Mouse (Mus musculus) gastrocnemius, postnatal 14 days (tissue): ENCODE results near the gene Tet1. TPM values are rescaled to one million over a fixed set of nuclear protein-coding genes. Genes with fewer than 3 reads are reported as not detected.
"Not testable (repeated sequence)": the region's sequence is repeated elsewhere in the genome, so short reads cannot be mapped to it uniquely, and the experiment has no call there.

Experiments
- DNase-seq: peaks from one replicate; pipeline ENCODE4 v3.0.0; 2021; ENCODE audit warnings: mixed read lengths
- intact Hi-C: fragments of 180-260 bp; cut with DNase I; formaldehyde crosslinking; loops from one replicate; pipeline ENCODE4 v1.15.1; 2025; ENCODE audit warnings: low total_unique reads
- total RNA-seq, 2 experiments: library from RNA; stranded (reverse); gene quantifications; 2 replicates each; pipeline ENCODE4 v1.2.3; 2021

The Tet1 gene
- total RNA-seq, 2 experiments from 2014 or later: 7.4 to 11.4 TPM

DNA sequence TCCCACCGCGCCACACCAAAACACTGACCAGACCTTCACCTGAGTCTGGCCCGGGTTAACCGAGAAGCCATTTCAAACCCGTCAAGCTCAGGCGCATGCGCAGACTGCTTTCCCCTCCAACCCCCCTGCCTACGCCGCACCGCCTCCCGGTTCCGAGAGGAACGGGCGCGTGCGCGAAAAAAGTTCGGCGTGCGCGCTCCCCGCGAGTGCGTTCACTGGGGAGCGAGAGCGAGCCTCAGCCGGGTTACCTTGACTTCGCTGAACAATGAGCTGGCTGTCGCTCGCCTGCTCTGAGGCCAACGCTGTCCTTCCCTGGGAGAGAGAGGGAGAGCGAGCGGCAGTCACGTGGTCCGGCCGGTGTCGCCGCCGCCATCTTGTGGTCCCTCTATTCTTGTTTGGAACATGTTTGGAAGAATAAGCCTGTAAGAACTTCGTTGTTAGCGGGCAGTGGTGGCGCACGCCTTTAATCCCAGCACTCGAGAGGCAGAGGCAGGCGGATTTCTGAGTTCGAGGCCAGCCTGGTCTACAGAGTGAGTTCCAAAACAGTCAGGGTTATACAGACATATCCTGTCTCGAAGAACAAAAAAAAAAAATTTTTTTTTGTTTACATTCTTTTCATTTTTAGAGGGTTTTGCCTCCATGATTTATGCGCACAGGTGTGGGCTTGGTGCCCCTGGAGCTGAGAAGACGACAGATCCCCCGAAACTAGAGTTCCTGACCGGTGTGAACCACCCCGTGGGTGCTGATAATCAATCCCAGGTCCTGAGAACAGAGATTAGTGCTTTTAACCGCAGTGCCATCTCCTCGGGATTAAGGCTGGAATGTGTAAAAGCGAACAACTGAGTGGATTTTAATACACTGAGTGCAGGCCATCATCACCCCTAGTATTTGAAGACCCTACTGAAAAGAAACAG, 116.4 kb downstream of the Tet1 start, which contains the start of gene Ccar1:
Gene Ccar1 (minus strand): TSS at position 110 of the 914 bp plus-strand sequence.
- intact Hi-C loops: no loop called here

DNA sequence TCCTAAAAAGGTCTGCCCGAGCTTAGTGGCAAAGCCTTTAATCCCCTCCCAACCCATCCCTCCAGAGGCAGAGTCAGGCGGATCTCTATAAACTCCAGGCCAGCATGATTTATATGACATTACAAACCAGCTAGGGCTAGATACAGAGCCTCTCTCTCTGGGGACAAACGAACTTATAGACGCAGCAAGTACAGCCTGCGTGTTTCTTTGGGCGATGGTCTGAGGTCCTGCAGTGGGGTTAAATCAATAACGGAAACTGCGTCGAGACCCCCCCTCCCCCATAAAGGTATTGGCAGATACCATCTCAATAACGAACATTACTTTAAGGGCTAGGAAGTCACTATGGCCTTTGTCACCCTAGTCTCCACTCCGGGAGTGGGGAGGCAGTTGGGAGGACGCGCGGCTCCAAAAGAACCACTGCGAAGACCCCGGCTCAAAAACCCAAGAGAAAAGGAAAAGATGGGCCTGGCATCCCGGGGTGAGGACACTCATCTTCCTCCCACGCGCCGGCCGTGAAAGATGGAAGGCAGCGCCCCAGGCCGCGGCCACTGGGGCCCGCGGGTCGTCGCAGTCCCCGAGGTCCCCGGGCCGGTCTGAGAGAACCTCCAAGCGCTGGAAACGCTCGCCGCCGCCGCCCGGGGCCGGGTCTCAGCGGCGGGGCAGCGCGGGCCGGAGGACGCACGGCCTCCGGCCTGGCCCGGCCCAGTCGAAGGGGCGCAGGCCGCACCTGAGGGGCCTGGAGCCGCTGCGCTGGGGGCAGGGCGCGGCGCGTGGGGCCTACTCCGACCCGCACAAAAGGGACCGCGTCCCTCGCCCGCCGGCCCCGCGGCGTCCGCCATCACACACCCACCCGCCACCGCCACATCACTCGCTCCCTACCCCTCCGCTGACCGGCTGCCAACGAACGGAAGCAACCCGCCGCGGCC, 117.3 kb downstream of the Tet1 start:
- intact Hi-C loops: no loop called here
- no peak for DNase-seq

More for the DNA sequence above, 116.4 kb downstream of the Tet1 start, which contains the start of gene Ccar1:
- peak; percentile 99 for DNase-seq

DNA sequence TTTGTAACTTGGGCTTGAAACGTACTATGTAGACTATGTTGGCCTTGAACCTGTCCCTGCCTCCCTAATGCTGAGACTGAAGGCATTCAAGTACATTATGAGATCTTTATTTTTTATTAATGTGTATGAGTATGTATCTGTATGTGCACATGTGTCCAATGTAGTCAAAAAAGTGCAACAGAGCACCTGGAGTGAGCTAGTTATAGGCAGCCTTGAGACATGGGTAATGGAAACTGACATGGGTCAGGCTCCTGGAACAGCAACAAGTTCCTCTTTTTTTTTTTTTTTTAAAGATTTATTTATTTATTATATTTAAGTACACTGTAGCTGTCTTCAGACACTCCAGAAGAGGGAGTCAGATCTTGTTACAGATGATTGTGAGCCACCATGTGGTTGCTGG, 127.0 kb downstream of the Tet1 start:
- intact Hi-C loops, DNase-seq: not testable (repeated sequence)

Other genes with a start within 250 kb of the Tet1 start
- gene Stox1, start 182.9 kb downstream of the Tet1 start, total RNA-seq: under 1 TPM; 0.49 to 0.82 TPM
- gene Ccar1, start 116.7 kb downstream of the Tet1 start, total RNA-seq: 10 to 100 TPM; 27.3 to 31.0 TPM
- gene Slc25a16, start 11.6 kb upstream of the Tet1 start, total RNA-seq: 10 to 100 TPM; 18.5 to 19.8 TPM
- gene Dna2, start 38.0 kb upstream of the Tet1 start, total RNA-seq: 1 to 10 TPM in 1 of 2 experiments, under 1 TPM in 1; 0.94 to 1.4 TPM
- gene Rufy2, start 71.2 kb upstream of the Tet1 start, total RNA-seq: 1 to 10 TPM; 7.4 to 8.4 TPM
- gene Hnrnph3, start 115.2 kb upstream of the Tet1 start, total RNA-seq: 10 to 100 TPM; 12.6 to 14.4 TPM
- 1 to 10 TPM; 1.8 to 2.0 TPM for gene Pbld2, start 115.3 kb upstream of the Tet1 start, total RNA-seq
- gene Pbld1, start 151.2 kb upstream of the Tet1 start, total RNA-seq: under 1 TPM; 0.45 to 0.47 TPM
- 1 to 10 TPM in 1 of 2 experiments, under 1 TPM in 1; 0.41 to 1.1 TPM for gene Atoh7, start 190.7 kb upstream of the Tet1 start, total RNA-seq